27 mouse cellular contexts compared by ENCODE assay signal in genomic region chr11:53273313-53273712, GRCm38 (mm10). TPM values are rescaled to one million over a fixed set of nuclear protein-coding genes. Genes with fewer than 3 reads are reported as not detected.
DNase-seq lines count a peak whose midpoint lies in the region; ATAC-seq lines count a peak whose summit lies in the region.
"Had no signal": no experiment of that assay in that cellular context is flagged by ENCODE, and none has a peak within 500 bp of the region (broad histone marks: within the 10 kb centered on the region; RNA-seq: fewer than 3 reads in every experiment).

No protein-coding gene starts in this region.

- no peaks in the 10 kb centered on the region for H3K9me3 ChIP-seq in heart, embryonic 10.5 days
- H3K9me3 ChIP-seq in heart, embryonic 13.5 days: no peaks in the 10 kb centered on the region
- H3K9me3 ChIP-seq: hindbrain, embryonic 13.5 days; limb, embryonic 12.5 days; liver, embryonic 15.5 days; midbrain, embryonic 10.5 days had no signal

- intact Hi-C loops in heart, postnatal 10 days (cut with DNase I): no loop called here
- intact Hi-C loops in gastrocnemius, postnatal 14 days (cut with DNase I; ENCODE audit: low total_unique reads): no loop called here

- H3K4me2 ChIP-seq in heart, embryonic 13.5 days: no peak overlapping the region
- H3K4me2 ChIP-seq: hindbrain, embryonic 13.5 days; limb, embryonic 12.5 days; liver, embryonic 15.5 days; lung, embryonic 14.5 days had no signal

- DNase-seq in heart, adult 11 months: peak; percentile 93
- no peak for DNase-seq in heart, embryonic 10.5 days (ENCODE audit: low spot score)
- peak; percentile 40 for DNase-seq in heart, adult 8-10 months (ENCODE audit: low spot score)
- DNase-seq in heart, postnatal 10 days: peak; percentile 14 to 38
- no peak for DNase-seq in frontal cortex, postnatal 25 days (ENCODE audit: low spot score in 2 of 2)
- no peak for DNase-seq in gastrocnemius, postnatal 14 days
- DNase-seq: adrenal gland, adult 8-10 months; cerebellum, adult 2 months; cerebellum, postnatal 14 days; gastrocnemius, postnatal 10 days; kidney, postnatal 14 days; lung, embryonic 14.5 days; lung, postnatal 14 days; thymus, adult 18-20 months; thymus, postnatal 25 days had no signal

- no peak for ATAC-seq in heart, embryonic 13.5 days (ENCODE audit: extremely low read depth, insufficient number of reproducible peaks, low FRiP score, low TSS enrichment)
- ATAC-seq: CD4-positive, CD25-positive, alpha-beta regulatory T cell, adult 4 months; forebrain, embryonic 16.5 days; intestine, embryonic 16.5 days; midbrain, embryonic 16.5 days had no signal

- H3K27ac ChIP-seq in heart, embryonic 10.5 days: no peak overlapping the region
- H3K27ac ChIP-seq in heart, embryonic 13.5 days (replicated peaks): peak overlapping the region; percentile 43; the same call in 1 of the 2 replicates
- H3K27ac ChIP-seq: hindbrain, embryonic 13.5 days; left cerebral cortex, adult 2 months; limb, embryonic 12.5 days; liver, embryonic 15.5 days; midbrain, embryonic 10.5 days; stomach, postnatal 0 days had no signal

- peaks cover 84% of the 10 kb centered on the region for H3K36me3 ChIP-seq in heart, embryonic 10.5 days
- peaks cover 86% of the 10 kb centered on the region for H3K36me3 ChIP-seq in heart, embryonic 13.5 days

- no peak overlapping the region for H3K4me3 ChIP-seq in heart, embryonic 10.5 days
- no peak overlapping the region for H3K4me3 ChIP-seq in heart, embryonic 13.5 days
- H3K4me3 ChIP-seq: erythroblast, embryonic 14.5 days; hindbrain, embryonic 13.5 days; left cerebral cortex, adult 2 months; limb, embryonic 12.5 days; liver, embryonic 15.5 days; midbrain, embryonic 10.5 days had no signal

- H3K9ac ChIP-seq in heart, embryonic 13.5 days: no peak overlapping the region
- H3K9ac ChIP-seq: hindbrain, embryonic 13.5 days; limb, embryonic 12.5 days; liver, embryonic 15.5 days; lung, embryonic 14.5 days had no signal

- H3K27me3 ChIP-seq in heart, embryonic 10.5 days (ENCODE audit: insufficient read depth, poor library complexity, severe bottlenecking): no peaks in the 10 kb centered on the region
- H3K27me3 ChIP-seq in heart, embryonic 13.5 days (replicated peaks): no peaks in the 10 kb centered on the region
- H3K27me3 ChIP-seq: hindbrain, embryonic 13.5 days; limb, embryonic 12.5 days; liver, embryonic 15.5 days had no signal

- WGBS in heart, embryonic 10.5 days: 58% methylated on average over 5 of the region's 5 CpGs
- 45% methylated on average over 5 of the region's 5 CpGs for WGBS in heart, embryonic 13.5 days

- peaks cover 12% of the 10 kb centered on the region; the same call in 1 of the 2 replicates for H3K4me1 ChIP-seq in heart, embryonic 10.5 days
- H3K4me1 ChIP-seq in heart, embryonic 13.5 days: peaks cover 31% of the 10 kb centered on the region
- H3K4me1 ChIP-seq: hindbrain, embryonic 13.5 days; limb, embryonic 12.5 days; liver, embryonic 15.5 days; midbrain, embryonic 10.5 days had no signal

RNA-seq across cellular contexts. Expression of gene Hspa4, which starts 26.9 kb away (rescaled TPM):
- polyA plus RNA-seq in heart, embryonic 10.5 days (2016; fragmentation: Nextera tagmentation; extraction: Ambion mirVana): 98.3 and 109 TPM in 2 replicates
- 100 to 1,000 TPM; 113 to 135 (median 122) TPM for total RNA-seq in heart, adult 8-10 months (2022)
- polyA plus RNA-seq in heart, embryonic 13.5 days (2015; fragmentation: Nextera tagmentation; extraction: Ambion mirVana): 61.3 and 63.2 TPM in 2 replicates
- 100 to 1,000 TPM; 128 to 136 TPM for total RNA-seq in heart, postnatal 10 days (2021)
- 100 to 1,000 TPM in 1 of 2 experiments, 10 to 100 TPM in 1; 94.8 to 113 TPM for total RNA-seq in gastrocnemius, postnatal 14 days (2021)

RNA-seq across cellular contexts. Expression of gene Zcchc10, which starts 51.2 kb away (rescaled TPM):
- 19.2 and 21.9 TPM in 2 replicates for polyA plus RNA-seq in heart, embryonic 10.5 days (2016; fragmentation: Nextera tagmentation; extraction: Ambion mirVana)
- 10 to 100 TPM in 1 of 4 experiments, 1 to 10 TPM in 3; 6.6 to 10.6 (median 6.7) TPM for total RNA-seq in heart, adult 8-10 months (2022)
- polyA plus RNA-seq in heart, embryonic 13.5 days (2015; fragmentation: Nextera tagmentation; extraction: Ambion mirVana): 13.6 and 15.8 TPM in 2 replicates
- 1 to 10 TPM; 7.5 to 8.1 TPM for total RNA-seq in heart, postnatal 10 days (2021)
- total RNA-seq in gastrocnemius, postnatal 14 days (2021): 1 to 10 TPM; 7.4 to 8.7 TPM

Comparison
In these comparisons a context has a peak if more than half of its experiments do, and no peak if none do; other contexts are left out.
1. DNase-seq: peak in heart, adult 11 months (single experiment), heart, adult 8-10 months (single experiment) and heart, postnatal 10 days (2 of 2); none in heart, embryonic 10.5 days (single experiment), frontal cortex, postnatal 25 days (0 of 2) and gastrocnemius, postnatal 14 days (single experiment).